Mouse (Mus musculus) limb, embryonic 11.5 days (tissue): ENCODE data around the gene Kirrel3. TPM values are rescaled to one million over a fixed set of nuclear protein-coding genes. Genes with fewer than 3 reads are reported as not detected.
A peak's percentile ranks its signal among the peaks of the same experiment; 100 is the strongest.

ENCODE experiments used
- ATAC-seq: fragments of 200-750 bp; cut with Nextera tagmentation; 2 replicates; pipeline ENCODE4 v1.8.0; 2017; ENCODE audit warnings: low read depth; ENCODE audit not compliant: insufficient number of reproducible peaks, low FRiP score, low TSS enrichment
- DNase-seq: peaks from one replicate; pipeline ENCODE4 v3.0.0-alpha.2; 2015; ENCODE audit warnings: low spot score
- H3K27ac ChIP-seq: fragments of 300-500 bp; sonication (generic); replicated peaks from 2 replicates; pipeline ENCODE4 v1.5.1; 2014; ENCODE audit warnings: low read depth, mild to moderate bottlenecking, low read length
- H3K27me3 ChIP-seq: fragments of 300-500 bp; sonication (generic); 2 replicates; pipeline ENCODE4 v1.6.1; 2014; ENCODE audit warnings: mild to moderate bottlenecking, low read length, mixed read lengths; ENCODE audit not compliant: control insufficient read depth, insufficient read depth
- H3K36me3 ChIP-seq: fragments of 300-500 bp; sonication (generic); 2 replicates; pipeline ENCODE4 v1.6.1; 2014; ENCODE audit warnings: mild to moderate bottlenecking, low read length, moderate library complexity, mixed read lengths; ENCODE audit not compliant: control insufficient read depth, insufficient read depth
- H3K4me1 ChIP-seq: fragments of 300-500 bp; sonication (generic); 2 replicates; pipeline ENCODE4 v1.6.1; 2014; ENCODE audit warnings: low read length, mixed read lengths; ENCODE audit not compliant: control insufficient read depth, insufficient read depth
- H3K4me2 ChIP-seq: fragments of 300-500 bp; sonication (generic); 2 replicates; pipeline ENCODE4 v1.6.1; 2014; ENCODE audit warnings: low read depth, mild to moderate bottlenecking, moderate library complexity; ENCODE audit not compliant: severe bottlenecking
- H3K4me3 ChIP-seq: fragments of 300-500 bp; sonication (generic); 2 replicates; pipeline ENCODE4 v1.5.1; 2014; ENCODE audit warnings: low read depth, low read length
- H3K9ac ChIP-seq: fragments of 300-500 bp; sonication (generic); 2 replicates; pipeline ENCODE4 v1.6.1; 2014; ENCODE audit warnings: mild to moderate bottlenecking, low read length
- H3K9me3 ChIP-seq: fragments of 300-500 bp; sonication (generic); 2 replicates; pipeline ENCODE4 v1.6.1; 2016; ENCODE audit warnings: low read length; ENCODE audit not compliant: control insufficient read depth
- WGBS: fragments of 180-500 bp; shearing (Covaris S2); extraction: QIAGEN DNeasy Blood & Tissue Kit; methylation state at CpG from one replicate; pipeline ENCODE4 v1.1.7; 2014; 5-methylcytosine and 5-hydroxymethylcytosine counted together
- polyA plus RNA-seq: library from polyadenylated mRNA; unstranded; fragments of >200 nt; fragmentation: Nextera tagmentation; extraction: Ambion mirVana; gene quantifications from 2 replicates; pipeline ENCODE4 v1.2.1, GENCODE M21; 2014

Kirrel3 gene
- polyA plus RNA-seq, 1 experiment from 2014 or later, result 2.6 TPM

DNA sequence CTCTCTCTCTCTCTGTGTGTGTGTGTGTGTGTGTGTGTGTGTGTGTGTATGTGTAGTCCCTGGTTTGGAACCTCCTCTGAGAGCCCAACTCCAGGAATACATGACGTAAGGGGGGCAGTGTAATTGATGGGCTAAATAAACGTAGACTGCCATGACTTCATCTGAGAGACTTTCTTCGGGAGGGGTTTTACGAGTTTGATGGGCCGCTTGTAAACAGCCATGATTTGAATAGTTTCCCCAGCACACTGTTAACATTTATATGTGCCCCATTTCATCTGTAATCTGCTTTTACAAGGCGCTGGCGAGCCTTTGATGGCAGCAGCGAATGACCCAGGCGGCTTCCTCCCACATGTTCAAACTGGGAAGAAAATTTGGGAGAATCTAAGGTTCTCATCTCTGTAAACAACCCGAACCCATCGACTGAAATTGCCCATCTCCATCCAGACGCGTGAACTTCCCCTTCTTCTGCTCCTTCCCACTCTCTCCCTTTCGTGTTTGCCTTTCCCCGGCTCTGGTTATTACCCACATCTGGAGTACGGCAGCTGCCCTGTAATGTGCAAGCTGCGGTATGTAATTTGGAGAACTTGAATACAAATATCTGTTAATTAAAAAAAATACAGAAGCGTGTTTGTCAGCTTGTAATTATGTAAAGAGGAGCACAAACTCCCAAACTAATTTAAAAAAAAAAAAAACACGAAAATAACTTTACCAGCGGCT, 34.7 kb downstream of the Kirrel3 start:
- Histone ChIP-seq H3K4me1 (no peaks in the 10 kb centered on the region), H3K9me3 (no peaks in the 10 kb centered on the region), H3K4me2 (no peak overlapping the region), H3K27me3 (no peaks in the 10 kb centered on the region), H3K9ac (no peak overlapping the region), H3K4me3 (no peak overlapping the region), H3K27ac (no peak overlapping the region), H3K36me3 (no peaks in the 10 kb centered on the region)
- DNase-seq, result peak; percentile 44
- ATAC-seq, result no peak
- WGBS, result 30% methylated on average over 20 of the region's 20 CpGs

DNA sequence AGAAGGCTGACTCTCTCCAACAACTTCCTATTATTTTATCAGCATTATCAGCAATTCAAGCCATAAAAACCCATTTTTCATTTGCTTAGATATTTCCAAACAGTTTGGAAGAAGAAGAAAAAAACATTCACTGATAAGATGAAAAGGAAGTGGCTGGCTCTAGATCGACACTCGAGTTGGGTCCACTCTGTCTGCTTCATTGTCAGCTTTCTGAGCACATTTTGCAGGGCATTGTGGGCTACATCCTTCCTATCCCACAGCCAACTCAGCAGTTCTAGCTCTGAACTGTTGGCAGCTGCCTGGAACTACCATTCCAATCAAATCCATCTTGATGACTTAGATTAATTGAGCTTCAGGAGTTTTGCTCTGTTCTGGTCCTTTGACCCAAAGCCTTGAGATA, 40.0 kb downstream of the Kirrel3 start:
- WGBS, result 63% methylated on average over 2 of the region's 2 CpGs
- H3K27me3 ChIP-seq, result no peaks in the 10 kb centered on the region
- H3K27ac ChIP-seq, result no peak overlapping the region
- H3K36me3 ChIP-seq, result no peaks in the 10 kb centered on the region
- DNase-seq (no peak), ATAC-seq (no peak)
- no peak overlapping the region for H3K9ac ChIP-seq
- H3K9me3 ChIP-seq, result no peaks in the 10 kb centered on the region
- H3K4me2 ChIP-seq, result no peak overlapping the region
- H3K4me3 ChIP-seq, result no peak overlapping the region
- no peaks in the 10 kb centered on the region for H3K4me1 ChIP-seq

DNA sequence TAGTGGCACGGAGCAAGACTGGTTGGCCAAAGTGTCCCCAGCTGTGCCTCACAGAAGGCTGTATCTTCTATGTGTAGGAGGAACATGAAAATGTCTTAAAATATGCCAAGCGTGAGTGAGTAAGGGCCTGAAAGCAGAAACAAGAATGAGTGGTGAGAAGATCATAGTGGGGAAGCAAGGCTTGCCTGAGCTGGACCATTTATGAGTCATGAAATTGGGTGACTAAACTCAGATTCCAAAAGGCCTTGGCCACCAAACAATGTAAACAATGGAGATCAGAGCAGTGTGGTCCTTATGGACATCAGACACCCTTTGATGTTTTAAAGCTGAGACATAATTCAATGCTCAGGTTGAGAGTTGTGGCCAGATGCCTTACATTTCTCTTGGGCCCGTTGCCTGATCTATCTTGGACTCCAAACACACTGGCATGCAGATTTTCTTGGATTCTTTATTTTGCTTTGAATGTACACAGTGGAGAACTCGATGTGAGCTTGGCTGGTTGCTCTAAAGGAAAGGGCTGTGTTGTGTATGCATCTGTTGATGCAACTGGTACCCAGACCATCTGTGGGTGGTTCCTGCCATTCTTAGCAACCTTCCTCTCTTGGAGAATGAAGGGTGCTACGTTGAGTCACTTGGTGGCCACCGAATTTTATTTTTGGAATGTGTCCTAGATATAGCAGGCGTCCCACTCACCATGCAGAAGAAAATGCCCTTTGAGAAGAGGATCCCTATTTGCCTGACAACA, 53.1 kb downstream of the Kirrel3 start:
- WGBS, result 82% methylated on average over 7 of the region's 7 CpGs
- Histone ChIP-seq H3K9me3 (no peaks in the 10 kb centered on the region), H3K4me1 (no peaks in the 10 kb centered on the region), H3K9ac (no peak overlapping the region), H3K4me2 (no peak overlapping the region), H3K27me3 (no peaks in the 10 kb centered on the region), H3K4me3 (no peak overlapping the region), H3K27ac (no peak overlapping the region), H3K36me3 (no peaks in the 10 kb centered on the region)
- ATAC-seq (no peak), DNase-seq (no peak)

DNA sequence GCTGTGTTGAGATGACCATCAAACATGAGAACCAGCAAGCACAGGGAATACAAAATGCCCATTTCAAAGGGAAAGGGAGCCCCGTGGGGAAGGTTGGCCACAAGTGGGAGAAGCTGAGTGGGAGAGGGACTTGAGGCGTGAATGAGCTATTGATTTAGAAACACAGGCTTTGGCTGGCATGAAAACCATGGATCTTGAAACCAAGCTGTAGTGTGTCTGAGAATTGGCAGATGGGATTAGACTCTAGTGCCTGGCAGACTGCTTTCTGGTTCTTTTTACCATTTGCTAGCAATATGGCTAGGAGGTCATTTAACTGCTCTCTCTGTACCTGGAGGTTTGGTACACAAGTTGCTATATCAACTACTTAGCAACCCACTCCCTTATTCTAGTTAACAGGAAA, 56.2 kb downstream of the Kirrel3 start:
- 79% methylated on average over 2 of the region's 2 CpGs for WGBS
- DNase-seq, result no peak
- no peaks in the 10 kb centered on the region for H3K27me3 ChIP-seq

DNA sequence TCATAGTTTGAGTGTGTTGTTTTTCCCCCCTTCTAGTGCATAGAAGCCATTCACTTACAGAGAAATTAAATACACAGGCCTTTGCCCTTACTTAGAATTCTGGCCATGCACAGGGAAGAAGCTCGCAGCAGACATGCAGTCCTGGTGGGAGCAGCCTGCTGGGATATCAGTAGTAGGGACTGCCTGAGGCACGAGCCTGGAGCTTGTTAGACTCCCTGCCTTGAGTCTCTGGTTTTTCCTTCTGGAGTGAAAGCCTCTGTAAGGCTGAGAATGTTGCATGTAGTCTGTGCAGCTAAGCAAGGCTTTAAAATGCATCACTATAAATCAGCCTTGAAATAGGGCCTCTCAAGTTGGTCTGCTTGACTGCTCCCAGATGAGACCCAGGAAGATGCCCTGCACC, 70.0 kb downstream of the Kirrel3 start:
- Histone ChIP-seq H3K4me2 (no peak overlapping the region), H3K9ac (no peak overlapping the region), H3K27ac (no peak overlapping the region), H3K4me1 (peaks cover 4% of the 10 kb centered on the region; the same call in 1 of the 2 replicates), H3K27me3 (no peaks in the 10 kb centered on the region), H3K9me3 (no peaks in the 10 kb centered on the region), H3K4me3 (no peak overlapping the region), H3K36me3 (no peaks in the 10 kb centered on the region)
- no peak for DNase-seq
- 24% methylated on average over 2 of the region's 2 CpGs for WGBS
- no peak for ATAC-seq

More for the DNA sequence above, 56.2 kb downstream of the Kirrel3 start:
- ATAC-seq, result no peak
- Histone ChIP-seq H3K27ac (no peak overlapping the region), H3K9me3 (no peaks in the 10 kb centered on the region), H3K4me1 (no peaks in the 10 kb centered on the region), H3K9ac (no peak overlapping the region), H3K36me3 (no peaks in the 10 kb centered on the region), H3K4me3 (no peak overlapping the region), H3K4me2 (no peak overlapping the region)

DNA sequence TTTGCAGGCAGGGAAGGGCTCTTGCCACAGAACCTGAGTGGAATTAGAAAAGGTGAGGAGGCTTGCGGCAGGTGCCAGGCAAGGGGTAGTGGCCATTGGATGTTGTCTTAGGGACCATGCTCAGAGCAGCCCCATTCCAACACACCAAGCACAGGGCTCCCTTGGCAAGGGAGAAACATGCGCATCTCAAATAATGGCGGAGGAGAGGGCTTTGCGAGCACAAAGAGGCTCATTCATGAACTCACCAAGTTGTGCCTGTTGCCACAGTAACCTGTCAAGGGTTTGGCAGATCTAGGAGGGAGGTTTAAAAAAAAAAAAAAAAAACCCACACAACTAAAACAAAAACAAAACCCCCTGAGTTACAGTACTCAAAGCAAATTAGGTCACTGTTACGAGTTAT, 72.2 kb downstream of the Kirrel3 start:
- H3K4me3 ChIP-seq, result no peak overlapping the region
- DNase-seq, result peak; percentile 30
- no peaks in the 10 kb centered on the region for H3K27me3 ChIP-seq
- H3K4me1 ChIP-seq, result peaks cover 4% of the 10 kb centered on the region; the same call in 1 of the 2 replicates
- no peaks in the 10 kb centered on the region for H3K36me3 ChIP-seq
- WGBS, result 64% methylated on average over 5 of the region's 5 CpGs
- H3K9ac ChIP-seq, result no peak overlapping the region
- peak; percentile 26; the same call in 1 of the 2 replicates for ATAC-seq
- no peaks in the 10 kb centered on the region for H3K9me3 ChIP-seq
- peak overlapping the region; percentile 22; the same call in 1 of the 2 replicates for H3K27ac ChIP-seq
- no peak overlapping the region for H3K4me2 ChIP-seq

DNA sequence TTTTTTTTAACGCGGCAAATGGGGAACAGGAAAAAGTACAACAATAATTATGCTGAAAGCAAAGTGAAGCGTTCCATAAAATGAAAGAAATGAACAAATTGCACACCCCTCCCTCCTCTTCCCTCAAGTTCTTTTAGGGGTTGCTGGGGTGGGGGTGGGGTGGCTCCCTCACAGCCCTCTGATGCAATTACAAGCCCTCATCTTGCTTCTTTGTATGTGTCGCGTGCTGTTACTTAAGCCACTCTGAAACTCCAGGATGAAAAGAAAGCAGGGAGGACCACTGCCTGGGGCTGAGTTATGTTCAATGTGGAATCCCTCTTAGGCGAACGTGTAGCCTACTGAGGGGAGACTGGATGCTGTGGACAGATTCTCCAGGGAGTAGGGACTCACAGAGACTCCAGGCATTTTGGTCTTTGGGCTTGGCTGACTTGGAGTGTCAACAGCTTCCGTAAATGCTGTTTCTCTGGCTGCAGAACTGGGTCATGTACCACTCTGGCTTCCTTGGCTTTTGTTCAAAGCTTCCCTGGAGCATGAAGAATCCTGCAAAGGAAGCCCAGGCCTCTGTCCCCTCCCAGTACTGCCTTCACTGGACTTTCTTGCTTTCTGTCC, 72.7 kb downstream of the Kirrel3 start:
- peaks cover 4% of the 10 kb centered on the region; the same call in 1 of the 2 replicates for H3K4me1 ChIP-seq
- no peaks in the 10 kb centered on the region for H3K9me3 ChIP-seq
- H3K9ac ChIP-seq, result no peak overlapping the region
- H3K4me2 ChIP-seq, result no peak overlapping the region
- WGBS, result 53% methylated on average over 8 of the region's 8 CpGs
- no peaks in the 10 kb centered on the region for H3K27me3 ChIP-seq
- ATAC-seq (no peak), DNase-seq (peak; percentile 28)
- no peak overlapping the region for H3K4me3 ChIP-seq
- H3K27ac ChIP-seq, result peak overlapping the region; percentile 65; the same call in 1 of the 2 replicates
- H3K36me3 ChIP-seq, result no peaks in the 10 kb centered on the region

DNA sequence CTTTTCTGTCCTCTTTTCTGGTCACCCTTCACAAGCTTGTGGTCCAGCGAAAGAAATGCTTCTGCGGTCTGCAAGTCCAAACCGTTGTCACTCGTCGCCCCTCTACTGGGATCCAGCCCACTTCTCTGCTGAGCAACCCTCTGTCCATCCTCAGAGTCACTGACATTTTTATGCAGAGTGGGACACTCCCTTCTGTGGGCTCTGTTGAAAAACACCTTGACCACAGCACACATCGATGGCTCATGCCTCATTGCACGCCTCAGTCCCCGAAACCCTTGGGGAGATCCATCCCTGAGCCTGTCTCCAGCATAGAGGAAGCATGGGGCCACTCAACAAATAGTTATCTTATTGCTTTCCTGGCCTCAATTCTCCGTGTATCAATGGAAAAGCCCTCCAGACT, 73.4 kb downstream of the Kirrel3 start:
- no peaks in the 10 kb centered on the region for H3K27me3 ChIP-seq
- no peaks in the 10 kb centered on the region for H3K9me3 ChIP-seq
- no peak overlapping the region for H3K4me2 ChIP-seq
- ATAC-seq (no peak), DNase-seq (no peak)
- WGBS, result 87% methylated on average over 9 of the region's 9 CpGs
- no peak overlapping the region for H3K9ac ChIP-seq
- H3K27ac ChIP-seq, result 0 out of 2 replicates have a peak overlapping the region, but pooled peaks have one; percentile 65
- peaks cover 4% of the 10 kb centered on the region; the same call in 1 of the 2 replicates for H3K4me1 ChIP-seq
- no peaks in the 10 kb centered on the region for H3K36me3 ChIP-seq
- no peak overlapping the region for H3K4me3 ChIP-seq
